Mouse (Mus musculus) midbrain, embryonic 14.5 days (tissue): Measurements from ENCODE around the gene Slc22a6. TPM values are rescaled to one million over a fixed set of nuclear protein-coding genes. Genes with fewer than 3 reads are reported as not detected.

Experiments used
- ATAC-seq: fragments of 200-750 bp; cut with Nextera tagmentation; 2 replicates; pipeline ENCODE4 v1.8.0; 2017; ENCODE audit warnings: moderate number of reproducible peaks, moderate library complexity; ENCODE audit not compliant: low FRiP score, low TSS enrichment
- DNase-seq: peaks from one replicate; pipeline ENCODE4 v3.0.0-alpha.2; 2015
- H3K27ac ChIP-seq: fragments of 300-500 bp; sonication (generic); replicated peaks from 2 replicates; pipeline ENCODE4 v1.5.1; 2014; ENCODE audit warnings: mild to moderate bottlenecking, low read depth, low read length, moderate library complexity
- H3K27me3 ChIP-seq: fragments of 300-500 bp; sonication (generic); 2 replicates; pipeline ENCODE4 v1.6.1; 2014; ENCODE audit warnings: low read length, control low read depth, mixed read lengths; ENCODE audit not compliant: control insufficient read depth, insufficient read depth
- H3K36me3 ChIP-seq: fragments of 300-500 bp; sonication (generic); 2 replicates; pipeline ENCODE4 v1.6.1; 2014; ENCODE audit warnings: low read length, control low read depth; ENCODE audit not compliant: control insufficient read depth, insufficient read depth
- H3K4me1 ChIP-seq: fragments of 300-500 bp; sonication (generic); 2 replicates; pipeline ENCODE4 v1.6.1; 2014; ENCODE audit warnings: mild to moderate bottlenecking, antibody characterized with exemption, low read length, control low read depth; ENCODE audit not compliant: control insufficient read depth, insufficient read depth
- H3K4me2 ChIP-seq: fragments of 300-500 bp; sonication (generic); 2 replicates; pipeline ENCODE4 v1.6.1; 2014; ENCODE audit warnings: mild to moderate bottlenecking, low read length, moderate library complexity
- H3K4me3 ChIP-seq: fragments of 300-500 bp; sonication (generic); replicated peaks from 2 replicates; pipeline ENCODE4 v1.5.1; 2014; ENCODE audit warnings: low read depth, low read length
- H3K9ac ChIP-seq: fragments of 300-500 bp; sonication (generic); replicated peaks from 2 replicates; pipeline ENCODE4 v1.6.1; 2014; ENCODE audit warnings: mild to moderate bottlenecking, low read length, moderate library complexity
- H3K9me3 ChIP-seq: fragments of 300-500 bp; sonication (generic); 2 replicates; pipeline ENCODE4 v1.6.1; 2016; ENCODE audit warnings: low read length, control low read depth, mixed read lengths; ENCODE audit not compliant: control insufficient read depth
- WGBS: fragments of 180-500 bp; shearing (Covaris S2); extraction: QIAGEN DNeasy Blood & Tissue Kit; methylation state at CpG from one replicate; pipeline ENCODE4 v1.1.7; 2014; 5-methylcytosine and 5-hydroxymethylcytosine counted together
- polyA plus RNA-seq: library from polyadenylated mRNA; unstranded; fragments of >200 nt; fragmentation: Nextera tagmentation; extraction: Ambion mirVana; gene quantifications from 2 replicates; pipeline ENCODE4 v1.2.1, GENCODE M21; 2014

Gene Slc22a6
- polyA plus RNA-seq, 1 experiment from 2014 or later: 8.0 TPM

GRCm38 (mm10) chr19:8662337-8662736 is 44.5 kb downstream of the Slc22a6 start:
- 4% methylated on average over 11 of the region's 11 CpGs for WGBS
- peak overlapping the region; percentile 45 for H3K4me3 ChIP-seq
- no peaks in the 10 kb centered on the region for H3K36me3 ChIP-seq
- DNase-seq (peak; percentile 83), ATAC-seq (peak; percentile 62)
- H3K27me3 ChIP-seq: peaks cover 4% of the 10 kb centered on the region
- 0 out of 2 replicates have a peak overlapping the region, but pooled peaks have one; percentile 52 for H3K27ac ChIP-seq
- H3K9me3 ChIP-seq: no peaks in the 10 kb centered on the region
- H3K4me2 ChIP-seq: peak overlapping the region; percentile 96
- peak overlapping the region; percentile 62 for H3K9ac ChIP-seq
- H3K4me1 ChIP-seq: 0 out of 2 replicates have a peak, but pooled peaks cover 5% of the 10 kb centered on the region

GRCm38 (mm10) chr19:8663360-8663839 is 45.6 kb downstream of the Slc22a6 start, which contains the start of gene Chrm1:
Gene Chrm1, plus strand, starts transcription at chr19:8663789.
- H3K4me3 ChIP-seq: peak within 1 kb of the TSS; percentile 45
- ATAC-seq: no peak
- no peak within 1 kb of the TSS for H3K27ac ChIP-seq
- H3K9ac ChIP-seq: no peak within 1 kb of the TSS
- H3K9me3 ChIP-seq: no peaks in the 10 kb centered on the region
- peak within 1 kb of the TSS; percentile 96 for H3K4me2 ChIP-seq
- 0 out of 2 replicates have a peak, but pooled peaks cover 5% of the 10 kb centered on the region for H3K4me1 ChIP-seq
- H3K36me3 ChIP-seq: no peaks in the 10 kb centered on the region
- peaks cover 4% of the 10 kb centered on the region for H3K27me3 ChIP-seq
- 74% methylated on average over 9 of the region's 9 CpGs for WGBS
- DNase-seq: no peak

- WGBS: 43% methylated on average over 10 of the region's 10 CpGs
- Histone ChIP-seq H3K27me3 (peaks cover 4% of the 10 kb centered on the region), H3K4me2 (no peak overlapping the region), H3K4me1 (0 out of 2 replicates have a peak, but pooled peaks cover 5% of the 10 kb centered on the region), H3K4me3 (no peak overlapping the region), H3K27ac (no peak overlapping the region), H3K9ac (no peak overlapping the region), H3K36me3 (no peaks in the 10 kb centered on the region), H3K9me3 (no peaks in the 10 kb centered on the region)
- no peak for DNase-seq
- ATAC-seq: no peak
Measured at GRCm38 (mm10) chr19:8663911-8664421, 46.1 kb downstream of the Slc22a6 start.

- ATAC-seq (no peak), DNase-seq (no peak)
- H3K9ac ChIP-seq: no peak overlapping the region
- no peak overlapping the region for H3K4me2 ChIP-seq
- no peak overlapping the region for H3K27ac ChIP-seq
- H3K9me3 ChIP-seq: no peaks in the 10 kb centered on the region
- WGBS: 95% methylated on average over 3 of the region's 3 CpGs
- no peak overlapping the region for H3K4me3 ChIP-seq
- H3K4me1 ChIP-seq: 0 out of 2 replicates have a peak, but pooled peaks cover 5% of the 10 kb centered on the region
- H3K36me3 ChIP-seq: no peaks in the 10 kb centered on the region
- peaks cover 4% of the 10 kb centered on the region for H3K27me3 ChIP-seq
Measured at GRCm38 (mm10) chr19:8664859-8665258, 47.0 kb downstream of the Slc22a6 start.

- H3K27me3 ChIP-seq: peaks cover 4% of the 10 kb centered on the region
- H3K9me3 ChIP-seq: no peaks in the 10 kb centered on the region
- no peak overlapping the region for H3K9ac ChIP-seq
- no peak overlapping the region for H3K4me2 ChIP-seq
- H3K4me1 ChIP-seq: 0 out of 2 replicates have a peak, but pooled peaks cover 5% of the 10 kb centered on the region
- no peak for ATAC-seq
- 40% methylated on average over 5 of the region's 5 CpGs for WGBS
- no peak overlapping the region for H3K27ac ChIP-seq
- no peak for DNase-seq
- no peaks in the 10 kb centered on the region for H3K36me3 ChIP-seq
- no peak overlapping the region for H3K4me3 ChIP-seq
Measured at GRCm38 (mm10) chr19:8665746-8666145, 47.9 kb downstream of the Slc22a6 start.

GRCm38 (mm10) chr19:8672859-8673258 is 55.0 kb downstream of the Slc22a6 start:
- no peak overlapping the region for H3K9ac ChIP-seq
- ATAC-seq (no peak), DNase-seq (no peak)
- no peaks in the 10 kb centered on the region for H3K9me3 ChIP-seq
- H3K4me2 ChIP-seq: no peak overlapping the region
- H3K27ac ChIP-seq: no peak overlapping the region
- 91% methylated on average over 3 of the region's 3 CpGs for WGBS
- no peaks in the 10 kb centered on the region for H3K27me3 ChIP-seq
- no peaks in the 10 kb centered on the region for H3K4me1 ChIP-seq
- H3K36me3 ChIP-seq: no peaks in the 10 kb centered on the region
- no peak overlapping the region for H3K4me3 ChIP-seq

GRCm38 (mm10) chr19:8673336-8674063 is 55.7 kb downstream of the Slc22a6 start:
- no peak for DNase-seq
- no peaks in the 10 kb centered on the region for H3K27me3 ChIP-seq
- WGBS: 80% methylated on average over 9 of the region's 9 CpGs

More at GRCm38 (mm10) chr19:8673336-8674063, 55.7 kb downstream of the Slc22a6 start:
- Histone ChIP-seq H3K4me1 (no peaks in the 10 kb centered on the region), H3K4me3 (no peak overlapping the region), H3K4me2 (no peak overlapping the region), H3K36me3 (no peaks in the 10 kb centered on the region), H3K27ac (no peak overlapping the region), H3K9me3 (no peaks in the 10 kb centered on the region), H3K9ac (no peak overlapping the region)
- ATAC-seq: no peak
